Mouse (Mus musculus): ENCODE measurements at regions not wholly inside any gene's neighbourhood (a gene's known extent, or its start where the extent isn't known, plus 50 kb on each side); places are given as distances from the start of the nearest gene placed in this dataset.

DNA sequence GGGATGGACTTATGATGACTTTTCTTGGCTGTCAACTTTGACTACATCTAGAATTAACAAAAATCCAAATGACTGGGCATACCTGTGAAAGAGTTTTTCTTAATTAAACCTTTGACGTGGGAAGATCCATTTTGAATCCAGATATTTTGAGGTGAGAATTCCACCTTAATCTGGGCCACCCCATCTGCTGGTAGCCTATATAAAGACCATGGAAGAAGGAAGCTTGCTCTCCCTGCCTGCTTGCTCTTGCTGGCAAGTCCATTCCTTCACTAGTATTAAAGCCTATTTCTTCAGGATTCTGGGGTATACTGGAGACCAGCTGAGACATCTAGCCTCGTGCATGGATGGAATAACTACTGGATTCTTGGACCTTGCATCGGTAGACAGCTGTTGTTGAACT lies 80.9 kb upstream of the Fndc3a start:
- H3K36me3 ChIP-seq (ENCODE audit: control insufficient read depth in 1 of 2, insufficient read depth in 2 of 2, low read length in 2 of 2), result no peaks in the 10 kb centered on the region
- no peaks in the 10 kb centered on the region for H3K27me3 ChIP-seq (ENCODE audit: control insufficient read depth in 1 of 2, insufficient read depth in 2 of 2, low read length in 2 of 2)
- no peak overlapping the region for H3K4me3 ChIP-seq (ENCODE audit: control insufficient read depth in 1 of 2, insufficient read depth in 1 of 2, low read depth in 2 of 2, low read length in 2 of 2)
- no peaks in the 10 kb centered on the region for H3K79me2 ChIP-seq (ENCODE audit: control insufficient read depth, insufficient read depth, low read length, poor library complexity)
- H3K9me3 ChIP-seq (replicated peaks; ENCODE audit: insufficient read depth, low read length), result no peaks in the 10 kb centered on the region
- H3K9ac ChIP-seq (ENCODE audit: control insufficient read depth, low read depth, low read length, poor library complexity, severe bottlenecking), result no peak overlapping the region
- DNase-seq (ENCODE audit: low read depth, low spot score), result no peak
- H3K4me1 ChIP-seq (ENCODE audit: control insufficient read depth in 1 of 2, insufficient read depth in 2 of 2, low read length in 2 of 2), result no peaks in the 10 kb centered on the region
- H3K27ac ChIP-seq (ENCODE audit: control insufficient read depth, low read depth, low read length), result no peak overlapping the region
- TF ChIP-seq HCFC1 (IDR thresholded peaks at IDR 0.05; ENCODE audit: low read depth, low read length) (no peak), NRF1 (IDR thresholded peaks at IDR 0.05; ENCODE audit: insufficient read depth, low read depth, low read length, poor library complexity, severe bottlenecking) (no peak), CHD2 (IDR thresholded peaks at IDR 0.05; ENCODE audit: low read length) (no peak), USF2 (IDR thresholded peaks at IDR 0.05; ENCODE audit: borderline replicate concordance in 1 of 2, insufficient read depth in 1 of 2, low read depth in 1 of 2, low read length in 2 of 2) (no peak)

DNA sequence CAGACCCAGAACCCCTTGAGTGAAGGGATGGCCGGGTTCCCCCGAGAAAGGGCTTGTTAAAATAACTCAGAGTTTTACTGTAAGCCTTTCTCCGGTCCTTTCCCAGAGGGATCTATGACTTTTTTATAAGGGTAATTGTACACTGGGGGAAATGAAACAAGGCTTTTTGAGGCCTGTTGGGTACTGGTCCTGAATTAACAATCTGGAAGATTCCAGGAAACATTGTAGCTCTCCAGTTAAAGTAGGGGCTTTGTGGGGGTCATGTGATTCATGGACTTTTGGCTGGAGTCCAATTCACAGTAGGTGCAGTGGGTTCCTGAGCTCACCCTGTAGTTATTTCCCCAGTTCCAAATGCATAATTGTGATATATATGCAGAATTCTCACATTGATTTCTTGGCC lies 77.1 kb upstream of the Fndc3a start:
- Histone ChIP-seq H3K27ac (ENCODE audit: control insufficient read depth, low read depth, low read length) (no peak overlapping the region), H3K4me1 (ENCODE audit: control insufficient read depth in 1 of 2, insufficient read depth in 2 of 2, low read length in 2 of 2) (no peaks in the 10 kb centered on the region), H3K9me3 (replicated peaks; ENCODE audit: insufficient read depth, low read length) (no peaks in the 10 kb centered on the region), H3K79me2 (ENCODE audit: control insufficient read depth, insufficient read depth, low read length, poor library complexity) (no peaks in the 10 kb centered on the region), H3K9ac (ENCODE audit: control insufficient read depth, low read depth, low read length, poor library complexity, severe bottlenecking) (no peak overlapping the region), H3K4me3 (ENCODE audit: control insufficient read depth in 1 of 2, insufficient read depth in 1 of 2, low read depth in 2 of 2, low read length in 2 of 2) (no peak overlapping the region), H3K27me3 (ENCODE audit: control insufficient read depth in 1 of 2, insufficient read depth in 2 of 2, low read length in 2 of 2) (peaks cover 0 to 1% of the 10 kb centered on the region in 2 experiments; a peak in 1 of 4 replicates), H3K36me3 (ENCODE audit: control insufficient read depth in 1 of 2, insufficient read depth in 2 of 2, low read length in 2 of 2) (no peaks in the 10 kb centered on the region)
- TF ChIP-seq RCOR1 (IDR thresholded peaks at IDR 0.05; ENCODE audit: low read depth, low read length) (no peak), SMC3 (IDR thresholded peaks at IDR 0.05; ENCODE audit: low read depth, low read length) (no peak), MAZ (IDR thresholded peaks at IDR 0.05; ENCODE audit: low read depth, low read length) (no peak), HCFC1 (IDR thresholded peaks at IDR 0.05; ENCODE audit: low read depth, low read length) (no peak), MYC (IDR thresholded peaks at IDR 0.05; ENCODE audit: low read depth, low read length) (no peak), GATA1 (IDR thresholded peaks at IDR 0.05; ENCODE audit: low read depth, low read length) (no peak), ZNF384 (IDR thresholded peaks at IDR 0.05; ENCODE audit: low read depth, low read length) (no peak), MXI1 (IDR thresholded peaks at IDR 0.05; ENCODE audit: low read depth, low read length) (no peak), BHLHE40 (IDR thresholded peaks at IDR 0.05; ENCODE audit: borderline replicate concordance, low read depth, low read length) (no peak), CHD2 (IDR thresholded peaks at IDR 0.05; ENCODE audit: low read length) (no peak), USF2 (IDR thresholded peaks at IDR 0.05; ENCODE audit: borderline replicate concordance in 1 of 2, insufficient read depth in 1 of 2, low read depth in 1 of 2, low read length in 2 of 2) (no peak), MAX (IDR thresholded peaks at IDR 0.05; ENCODE audit: low read length) (no peak), ZMIZ1 (IDR thresholded peaks at IDR 0.05; ENCODE audit: low read depth, low read length) (no peak), TBP (IDR thresholded peaks at IDR 0.05; ENCODE audit: low read depth, low read length) (no peak), ZC3H11A (IDR thresholded peaks at IDR 0.05; ENCODE audit: low read depth, low read length) (no peak), JUND (IDR thresholded peaks at IDR 0.05; ENCODE audit: low read depth, low read length) (no peak), TCF12 (IDR thresholded peaks at IDR 0.05; ENCODE audit: low read depth, low read length) (no peak), SIN3A (IDR thresholded peaks at IDR 0.05; ENCODE audit: low read length) (no peak), ETS1 (IDR thresholded peaks at IDR 0.05; ENCODE audit: low read depth, low read length) (no peak)
- no peak for DNase-seq (ENCODE audit: low read depth, low spot score)

Measured in MEL (cell line).